Mouse (Mus musculus) natural killer cell, adult 2 months (primary cell): ENCODE measurements around the gene B3gnt8.

Experiments used
- DNase-seq, 2 experiments: peaks; one replicate each; pipeline ENCODE4 v3.0.0; 2022; ENCODE audit warnings: low spot score in 2 of 2

The B3gnt8 gene

GRCm38 (mm10) chr7:25618865-25619721, 7.4 kb upstream of the B3gnt8 start, which contains the start of gene Dmac2:
TSS of gene Dmac2 (plus strand) at chr7:25619414.
- DNase-seq = peak; percentile 87 to 92

- no peak for DNase-seq
These were observed 6.8 kb upstream of the B3gnt8 start for GRCm38 (mm10) chr7:25619722-25619991.

- DNase-seq = no peak
These were observed 6.4 kb upstream of the B3gnt8 start for GRCm38 (mm10) chr7:25620101-25620500.

DNA sequence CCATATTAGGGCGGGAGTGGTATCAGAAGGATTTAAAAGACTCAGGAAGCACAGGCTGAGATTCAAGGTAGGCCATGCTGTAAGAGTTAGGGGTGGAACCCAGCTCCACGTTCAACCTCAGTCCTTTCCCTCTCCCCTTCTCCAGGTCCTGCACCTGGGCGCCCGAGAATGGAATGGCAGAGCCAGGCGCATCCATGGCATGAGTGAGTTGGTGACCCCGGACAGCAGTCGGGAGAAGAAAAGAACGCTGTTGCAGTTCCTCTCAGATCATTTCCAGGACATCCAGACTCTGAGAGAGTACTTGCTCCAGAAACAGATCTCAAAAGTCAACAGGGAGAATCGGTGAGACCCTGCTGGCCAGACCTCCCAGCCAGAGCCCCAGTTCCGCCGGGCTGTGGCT, 5.7 kb upstream of the B3gnt8 start:
- DNase-seq = no peak

DNA sequence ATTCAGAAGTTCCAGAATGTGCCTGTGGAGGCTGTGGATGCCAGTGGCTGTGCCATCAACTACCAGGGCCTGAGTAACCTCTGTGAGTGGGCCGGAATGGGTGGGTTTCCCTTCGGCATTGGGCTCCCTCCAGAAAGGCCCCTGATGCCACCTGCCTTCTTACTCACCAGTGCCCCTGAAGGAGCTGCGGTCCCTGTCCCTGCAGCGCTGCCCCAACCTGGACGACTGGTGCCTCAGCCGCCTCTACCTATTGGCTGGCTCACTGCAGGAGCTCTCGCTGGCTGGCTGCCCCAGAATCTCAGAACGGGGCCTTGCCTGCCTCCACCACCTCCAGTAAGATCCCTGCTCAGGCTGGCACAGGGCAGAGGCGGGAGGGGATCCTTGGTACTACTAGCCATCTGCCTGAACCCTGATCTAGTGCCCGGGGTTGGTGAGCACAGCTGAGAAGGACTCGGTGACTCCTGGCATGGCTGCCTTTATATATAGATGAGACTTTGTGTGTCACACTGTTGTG, 2.5 kb upstream of the B3gnt8 start:
- DNase-seq = no peak

GRCm38 (mm10) chr7:25624851-25625250, 1.6 kb upstream of the B3gnt8 start:
- no peak for DNase-seq

GRCm38 (mm10) chr7:25625594-25626250, 732 bp upstream of the B3gnt8 start:
- DNase-seq = peak in 1 of 2 experiments; percentile 56

- no peak for DNase-seq
These were observed 1.2 kb downstream of the B3gnt8 start for GRCm38 (mm10) chr7:25627431-25628322.

- DNase-seq = no peak
These were observed 1.8 kb downstream of the B3gnt8 start for GRCm38 (mm10) chr7:25628323-25628620.

DNA sequence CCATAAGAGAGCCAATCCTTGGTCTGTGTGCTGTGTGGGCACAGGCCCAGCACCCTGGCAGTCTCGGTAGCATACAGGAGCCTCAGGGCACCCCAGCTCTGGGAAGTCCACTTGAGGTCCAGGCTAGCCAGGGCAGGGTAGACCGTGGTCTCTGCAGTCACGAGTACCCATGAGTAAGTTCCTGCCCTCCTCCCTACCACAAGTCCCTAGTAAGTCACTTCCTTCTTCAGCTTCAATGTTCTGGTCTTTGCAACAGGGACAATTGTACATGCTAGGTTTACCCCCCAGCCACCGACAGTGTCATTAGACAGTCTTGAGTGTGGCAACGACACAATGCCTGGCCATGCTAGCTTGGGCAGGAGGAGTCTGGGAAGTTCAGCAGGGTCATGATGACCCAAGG, 6.2 kb downstream of the B3gnt8 start:
- DNase-seq = peak in 1 of 2 experiments; percentile 42

GRCm38 (mm10) chr7:25636373-25636772, 9.9 kb downstream of the B3gnt8 start:
- peak in 1 of 2 experiments; percentile 79 for DNase-seq

DNA sequence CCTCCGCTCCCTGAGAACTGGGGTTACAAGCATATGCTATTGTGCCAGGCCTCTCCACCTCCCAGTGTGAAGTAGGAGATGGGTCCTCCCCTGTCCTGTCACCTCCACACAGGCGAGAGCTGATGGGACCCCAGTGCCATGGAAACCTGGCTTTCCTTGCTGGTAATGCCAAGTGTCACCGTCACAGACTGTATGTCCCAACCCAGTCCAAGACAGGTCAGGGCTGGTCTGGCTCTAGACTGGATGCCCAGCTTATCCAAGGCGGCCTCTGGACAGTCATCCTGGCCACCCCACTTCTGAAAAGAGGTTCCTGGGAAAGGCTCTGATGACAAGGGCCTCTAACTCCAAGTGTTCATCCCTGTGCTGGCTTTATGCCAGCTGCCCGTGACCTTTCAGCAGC, 10.6 kb downstream of the B3gnt8 start:
- DNase-seq = no peak

DNA sequence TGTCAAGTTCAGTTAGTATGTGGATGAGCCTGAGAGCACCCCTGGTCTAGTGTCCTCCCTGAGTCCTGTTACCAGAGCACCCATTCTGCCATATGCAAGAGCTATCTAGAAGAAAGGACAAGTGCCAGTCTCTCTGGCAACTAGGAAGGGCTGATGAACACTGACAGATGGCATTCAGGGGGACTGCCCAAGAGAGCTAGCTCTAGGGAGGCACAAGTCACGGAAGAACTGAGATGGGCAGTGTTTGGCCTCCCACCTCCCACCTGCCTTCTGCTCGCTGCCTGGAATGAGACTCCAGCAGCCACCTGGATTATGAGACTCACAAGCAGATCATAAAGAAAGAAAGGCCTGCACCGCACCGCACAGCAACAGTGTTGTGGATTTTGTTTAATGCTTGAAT, 13.3 kb downstream of the B3gnt8 start:
- DNase-seq = no peak

DNA sequence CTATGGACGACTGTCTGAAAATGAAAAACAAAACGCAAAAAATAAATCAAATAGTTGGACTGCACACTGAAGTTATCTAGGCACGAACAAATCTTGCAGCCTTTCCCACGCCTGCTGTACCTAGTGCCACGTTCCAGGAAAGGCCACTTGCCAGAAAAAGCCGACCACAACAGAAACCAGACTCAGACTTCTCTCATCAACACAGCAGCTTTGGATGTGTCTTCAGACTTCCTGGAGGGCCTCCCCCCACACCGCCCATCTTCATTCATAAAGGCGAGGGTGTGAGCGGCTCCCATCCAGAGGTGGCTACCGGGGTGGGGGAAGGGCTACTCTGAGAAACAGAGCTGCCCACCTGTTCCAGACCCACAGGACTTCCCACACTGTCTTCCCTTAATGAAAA, 17.7 kb downstream of the B3gnt8 start:
- no peak for DNase-seq

DNA sequence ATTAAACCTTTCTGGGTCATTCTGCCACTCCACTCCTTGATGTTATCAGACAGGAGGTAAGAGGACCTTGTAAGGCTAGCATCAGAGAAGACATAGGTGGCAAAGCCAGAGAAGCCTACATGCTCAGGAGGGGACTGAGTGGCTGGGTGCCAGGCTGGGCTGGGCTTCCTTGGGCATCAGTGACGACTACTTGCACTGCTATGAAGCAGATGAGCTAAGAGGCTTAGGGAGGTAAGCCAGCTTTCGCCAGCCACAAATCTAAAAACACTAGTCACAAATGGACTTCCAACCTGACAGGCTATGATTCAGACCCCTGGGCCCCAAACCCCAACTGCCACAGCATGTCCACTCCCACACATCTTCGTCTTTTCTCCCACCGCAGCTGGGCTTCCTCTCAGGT, 18.2 kb downstream of the B3gnt8 start:
- peak in 1 of 2 experiments; percentile 28 for DNase-seq

- DNase-seq = no peak
These were observed 18.6 kb downstream of the B3gnt8 start for GRCm38 (mm10) chr7:25645074-25645473.

DNA sequence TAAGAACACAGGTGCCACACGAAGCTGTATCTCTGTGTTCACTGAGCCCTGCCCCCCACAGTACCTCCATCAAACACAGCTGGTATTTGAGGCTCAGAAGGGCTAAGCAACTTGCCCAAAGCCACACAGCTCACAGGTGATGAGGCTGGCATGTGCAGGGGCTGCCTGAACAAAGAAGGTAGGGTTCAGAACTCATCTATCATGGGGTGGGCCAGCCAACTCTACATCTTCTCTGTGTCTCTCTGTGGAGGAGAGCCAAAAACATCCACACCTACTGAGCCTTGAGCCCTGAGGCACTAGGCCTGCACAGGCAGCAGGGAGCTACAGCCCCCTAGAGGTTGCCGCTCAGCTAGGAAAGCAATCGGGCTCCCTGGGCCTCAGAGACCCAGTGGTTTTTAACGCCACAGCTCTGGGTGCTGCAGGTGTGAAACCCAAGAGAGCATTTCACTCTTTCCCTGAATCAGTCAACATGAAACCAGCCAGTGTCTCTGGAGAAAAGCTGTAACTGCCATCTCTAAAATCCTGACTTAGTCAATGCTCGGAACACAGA, 21.2 kb downstream of the B3gnt8 start:
- DNase-seq = peak; percentile 54 to 66

GRCm38 (mm10) chr7:25649839-25650238, 23.4 kb downstream of the B3gnt8 start:
- no peak for DNase-seq

- peak in 1 of 2 experiments; percentile 66 for DNase-seq
These were observed 24.8 kb downstream of the B3gnt8 start for GRCm38 (mm10) chr7:25651281-25651680.

DNA sequence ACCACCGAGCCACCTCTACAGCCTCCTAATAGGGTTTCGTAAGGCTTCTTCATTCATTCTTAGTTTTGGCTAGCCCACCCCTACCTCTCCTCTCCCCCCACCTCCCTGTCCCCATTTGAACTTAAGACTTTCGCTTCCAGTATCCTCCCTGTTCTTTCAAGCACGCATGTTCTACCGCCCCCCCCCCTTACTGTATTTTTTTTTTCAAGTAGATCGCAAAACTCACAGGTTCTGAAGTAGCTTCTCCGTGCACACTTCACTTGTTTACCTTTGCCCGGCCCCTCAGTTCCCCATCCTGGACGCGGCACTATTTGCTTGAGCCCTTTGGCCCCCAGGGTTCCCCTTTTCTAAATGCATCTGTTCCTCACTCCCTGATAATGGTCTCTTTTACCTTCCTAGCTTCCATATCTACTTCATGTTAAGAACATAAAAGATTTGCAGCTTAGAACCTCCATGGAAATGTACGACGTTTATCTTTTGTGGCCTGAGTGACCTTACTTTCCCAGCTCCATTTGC, 25.8 kb downstream of the B3gnt8 start:
- no peak for DNase-seq

GRCm38 (mm10) chr7:25655601-25656428, 29.4 kb downstream of the B3gnt8 start:
- DNase-seq = no peak
